Mouse (Mus musculus) lung, adult 2 months (tissue): ENCODE data around the gene Sugt1.

Experiments used
- CTCF ChIP-seq: fragments of 200-500 bp; IDR thresholded peaks from 2 replicates; pipeline ENCODE4 v1.5.1; 2011; ENCODE audit warnings: mild to moderate bottlenecking, low read length, control low read depth; ENCODE audit not compliant: insufficient read depth
- POLR2A ChIP-seq: fragments of 200-500 bp; IDR thresholded peaks from 2 replicates; pipeline ENCODE4 v1.6.1; 2011; ENCODE audit warnings: low read depth, mild to moderate bottlenecking, control low read depth, low read length, borderline replicate concordance; ENCODE audit errors: extremely low read depth

DNA sequence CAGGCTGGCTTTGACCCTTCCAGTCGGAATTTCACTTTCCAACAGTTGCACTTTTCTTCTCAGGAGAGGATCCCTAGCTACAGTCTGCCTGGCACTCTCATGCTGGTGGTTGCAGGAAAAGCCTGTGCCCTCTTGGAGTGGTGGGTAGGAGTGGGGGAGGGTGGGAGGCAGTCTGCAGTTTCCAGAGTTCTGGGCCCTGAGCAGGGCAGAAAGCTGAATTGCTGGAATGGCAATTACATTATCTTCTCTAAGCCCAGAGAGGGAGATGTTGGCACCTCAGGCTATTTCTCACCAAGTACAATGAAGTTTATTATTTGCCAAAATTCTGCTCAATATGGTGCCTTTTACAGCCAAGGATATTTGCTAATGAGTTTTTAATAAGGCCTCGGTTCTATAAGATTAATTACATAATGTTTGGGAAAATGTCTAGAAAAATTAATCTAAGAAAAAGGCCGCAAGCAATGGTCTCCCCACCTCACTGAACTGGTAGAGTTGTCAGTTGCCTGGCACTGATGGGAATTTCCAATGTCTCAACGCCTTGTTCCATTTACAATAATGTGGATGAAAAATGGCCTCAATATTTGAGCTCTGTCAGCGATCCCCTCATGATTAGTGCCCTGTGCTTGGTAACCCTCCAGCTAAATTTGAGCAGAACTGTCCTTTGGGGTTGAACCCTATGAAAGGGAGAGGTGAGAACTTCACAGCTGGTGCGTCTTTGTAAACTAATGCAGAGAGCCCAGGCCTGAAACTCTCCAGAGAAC is 71.4 kb downstream of the Sugt1 start:
- no peak for TF ChIP-seq CTCF
- no peak for TF ChIP-seq POLR2A
